Mouse (Mus musculus): ENCODE measurements around the gene Ocln.

DNA sequence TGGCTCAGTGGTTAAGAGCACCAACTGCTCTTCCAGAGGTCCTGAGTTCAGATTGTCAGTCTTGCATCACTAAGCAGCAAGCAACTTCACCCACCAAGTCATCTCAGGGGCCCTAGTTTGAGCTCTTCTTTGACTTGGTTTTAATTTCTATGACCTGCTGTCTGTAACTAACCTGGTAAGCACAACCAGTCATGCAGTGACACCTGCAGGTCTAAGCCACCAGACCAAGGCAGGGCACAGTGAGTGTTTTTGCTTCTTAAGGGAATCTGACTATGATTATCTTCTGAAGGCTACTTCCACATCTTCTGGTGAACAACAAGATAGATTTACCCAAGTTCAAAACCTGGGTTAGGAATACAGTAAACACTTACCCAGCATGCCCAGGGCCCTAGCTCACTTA is 27.4 kb upstream of the Ocln start:
- TF ChIP-seq POLR2A (IDR thresholded peaks at IDR 0.05; ENCODE audit: control insufficient read depth, extremely low read depth, insufficient read depth, low read length, poor library complexity) (no peak), CTCF (IDR thresholded peaks at IDR 0.05; ENCODE audit: borderline replicate concordance, control insufficient read depth, extremely low read depth, insufficient read depth, low read length, poor library complexity) (no peak)

All from thymus, adult 2 months (tissue).